Mouse (Mus musculus) adipocyte (in vitro differentiated cells): ENCODE data around the gene Pfdn6.
A peak's percentile ranks its signal among the peaks of the same experiment; 100 is the strongest.
"Not testable (repeated sequence)": the region's sequence is repeated elsewhere in the genome, so short reads cannot be mapped to it uniquely, and the experiment has no call there.

Experiments used
- DNase-seq: peaks from one replicate; pipeline ENCODE4 v3.0.0-alpha.2; 2016; ENCODE audit warnings: low spot score

Gene Pfdn6

DNA sequence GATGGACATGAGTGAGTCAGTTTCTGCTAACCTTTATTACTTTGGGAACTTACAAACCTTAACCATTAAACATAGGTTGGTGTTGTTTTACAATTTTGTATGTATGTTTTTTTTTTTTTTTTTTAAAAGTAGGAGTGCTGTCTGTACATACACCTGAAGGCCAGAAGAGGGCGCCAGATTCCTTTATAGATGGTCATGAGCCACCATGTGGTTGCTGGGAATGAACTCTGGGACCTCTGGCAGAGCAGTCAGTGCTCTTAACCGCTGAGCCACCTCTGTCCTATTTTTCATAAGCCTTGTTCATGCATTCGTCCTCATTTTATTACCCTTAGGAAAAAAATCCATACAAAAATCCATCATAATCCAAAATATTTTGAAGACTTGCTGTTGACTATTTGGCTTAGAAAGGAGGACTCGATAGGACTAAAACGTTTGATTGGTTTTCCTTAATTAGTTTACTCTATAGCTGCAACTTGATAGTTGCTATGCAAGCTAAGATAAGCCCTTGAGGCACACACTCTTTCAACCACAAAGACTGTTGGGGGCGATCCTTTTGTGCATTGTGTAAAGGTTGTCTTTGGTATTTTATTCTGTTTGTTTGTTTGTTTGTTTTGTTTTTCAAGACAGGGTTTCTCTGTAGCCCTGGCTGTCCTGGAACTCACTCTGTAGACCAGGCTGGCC lies 42.9 kb downstream of the Pfdn6 start:
- peak; percentile 95 for DNase-seq

DNA sequence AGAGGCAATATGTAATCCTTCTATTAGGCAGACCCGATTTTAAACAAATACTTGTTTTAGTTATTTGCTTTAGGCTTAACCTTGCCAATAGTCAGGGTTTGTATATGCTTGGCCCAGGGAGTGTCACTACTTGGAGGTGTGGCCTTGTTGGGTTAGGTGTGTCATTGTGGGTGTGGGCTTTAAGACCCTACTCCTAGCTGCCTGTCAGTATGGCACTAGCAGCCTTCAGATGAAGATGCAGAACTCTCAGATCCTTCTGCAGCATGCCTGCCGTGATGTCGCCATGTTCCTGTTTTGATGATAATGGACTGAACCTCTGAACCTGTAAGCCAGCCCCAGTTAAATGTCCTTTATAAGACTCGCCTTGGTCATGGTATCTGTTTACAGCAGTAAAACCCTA lies 47.1 kb downstream of the Pfdn6 start:
- DNase-seq, result not testable (repeated sequence)

DNA sequence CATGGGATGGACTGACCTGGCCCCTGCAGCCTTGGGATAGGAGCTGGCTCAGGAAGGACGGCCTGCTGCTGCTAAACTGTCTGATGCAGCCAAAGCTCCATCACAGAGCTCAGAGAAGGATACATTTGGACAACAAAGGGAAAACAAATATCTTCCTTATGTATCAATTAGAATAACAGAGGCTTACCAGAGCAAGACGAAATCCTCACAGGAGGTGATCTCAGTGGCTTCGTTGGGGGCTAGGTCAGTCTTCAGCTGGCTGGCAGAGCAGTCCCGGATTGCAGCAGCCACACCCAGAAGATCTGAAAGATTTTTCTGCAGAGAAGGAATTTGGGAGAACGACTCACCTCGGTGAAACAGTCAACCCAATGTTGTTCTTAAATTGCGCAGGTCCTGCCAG lies 47.7 kb downstream of the Pfdn6 start:
- DNase-seq, result no peak

DNA sequence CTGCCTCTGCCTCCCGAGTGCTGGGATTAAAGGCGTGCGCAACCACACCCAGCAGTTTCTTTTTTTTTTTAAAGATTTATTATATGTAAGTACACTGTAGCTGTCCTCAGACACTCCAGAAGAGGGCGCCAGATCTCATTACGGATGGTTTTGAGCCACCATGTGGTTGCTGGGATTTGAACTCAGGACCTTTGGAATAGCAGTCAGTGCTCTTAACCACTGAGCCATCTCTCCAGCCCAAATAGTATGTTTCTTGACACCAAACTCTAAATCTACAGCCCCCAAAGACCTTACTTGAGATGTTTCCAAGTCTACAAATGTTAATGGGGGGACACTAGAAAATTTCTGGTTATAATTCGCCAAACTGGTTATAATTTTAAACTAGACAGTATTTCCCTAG lies 48.3 kb downstream of the Pfdn6 start:
- DNase-seq, result not testable (repeated sequence)

DNA sequence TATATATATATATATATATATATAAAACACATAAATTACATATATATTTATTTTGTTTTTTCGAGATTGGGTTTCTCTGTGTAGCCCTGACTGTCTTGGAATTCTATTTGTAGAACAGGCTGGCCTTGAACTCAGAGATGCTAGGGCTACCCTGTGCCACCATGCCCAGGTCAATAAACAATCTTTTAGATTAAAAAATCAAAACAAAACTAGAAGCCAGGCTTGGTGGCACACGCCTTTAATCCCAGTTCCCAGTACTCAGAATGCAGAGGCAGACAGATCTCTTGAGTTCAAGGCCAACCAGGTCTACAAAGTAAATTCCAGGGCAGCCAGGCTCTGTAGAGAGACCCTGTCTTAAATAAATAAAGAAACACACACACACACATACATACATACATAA lies 48.8 kb downstream of the Pfdn6 start:
- DNase-seq, result no peak

DNA sequence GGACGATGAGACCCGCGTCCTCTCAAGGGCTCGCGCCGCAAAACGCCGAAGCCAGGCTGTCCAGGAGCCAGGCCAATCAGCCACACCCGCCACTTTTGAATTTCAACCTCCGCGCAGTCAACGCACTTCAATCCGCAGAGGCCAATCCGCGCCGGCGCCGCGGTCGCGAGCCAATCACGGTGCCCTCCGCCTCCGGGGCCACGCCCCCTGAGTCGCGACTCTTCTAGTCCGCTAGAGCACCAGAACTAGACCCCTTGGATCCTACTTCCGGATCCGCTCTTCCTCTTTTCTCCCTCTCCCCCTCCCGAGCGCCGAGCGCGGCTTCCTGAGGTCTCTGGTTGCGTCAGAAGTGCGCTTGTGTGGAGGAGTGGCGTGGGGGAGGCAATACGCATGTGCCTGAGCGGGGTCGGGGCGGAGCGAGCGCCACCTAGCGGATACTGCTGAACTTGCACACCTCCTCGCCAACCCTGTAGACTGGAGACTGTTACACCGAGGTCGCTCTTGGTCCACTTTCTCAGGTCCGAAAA lies 49.5 kb downstream of the Pfdn6 start, which contains the start of gene Kifc1:
TSS of gene Kifc1 (minus strand) at position 129 of the 527 bp plus-strand sequence.
- peak; percentile 100 for DNase-seq

DNA sequence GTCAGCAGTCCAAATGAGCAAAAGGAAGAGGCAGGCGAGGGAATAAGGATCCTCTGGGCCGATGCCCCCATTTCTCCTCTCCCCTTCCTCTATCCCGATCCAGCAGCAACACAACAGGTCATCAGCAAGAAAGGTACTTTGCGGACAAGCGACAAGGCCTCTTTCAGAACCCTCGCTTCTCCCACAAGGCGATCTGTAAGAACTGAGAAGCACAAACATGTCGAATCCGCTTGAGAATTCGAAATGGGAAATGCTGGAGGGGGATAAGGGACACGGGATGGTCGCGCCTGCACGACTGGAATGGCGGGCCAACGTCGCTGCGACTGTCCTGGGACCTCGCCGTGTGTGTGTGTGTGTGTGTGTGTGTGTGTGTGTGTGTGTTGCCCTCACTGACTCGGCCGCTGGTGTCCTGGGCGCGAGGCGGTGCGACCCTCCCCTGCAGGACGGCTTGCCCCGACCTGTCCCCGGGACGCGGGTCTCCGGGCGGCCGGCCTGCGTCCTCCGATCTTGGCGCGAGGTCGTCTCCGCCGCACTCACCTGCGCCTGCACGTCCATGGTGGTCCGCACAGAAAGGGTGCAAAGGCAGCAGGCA lies 50.1 kb downstream of the Pfdn6 start:
- DNase-seq, result not testable (repeated sequence)
